ENCODE assay signal across 12 mouse cellular contexts in the genomic region with DNA sequence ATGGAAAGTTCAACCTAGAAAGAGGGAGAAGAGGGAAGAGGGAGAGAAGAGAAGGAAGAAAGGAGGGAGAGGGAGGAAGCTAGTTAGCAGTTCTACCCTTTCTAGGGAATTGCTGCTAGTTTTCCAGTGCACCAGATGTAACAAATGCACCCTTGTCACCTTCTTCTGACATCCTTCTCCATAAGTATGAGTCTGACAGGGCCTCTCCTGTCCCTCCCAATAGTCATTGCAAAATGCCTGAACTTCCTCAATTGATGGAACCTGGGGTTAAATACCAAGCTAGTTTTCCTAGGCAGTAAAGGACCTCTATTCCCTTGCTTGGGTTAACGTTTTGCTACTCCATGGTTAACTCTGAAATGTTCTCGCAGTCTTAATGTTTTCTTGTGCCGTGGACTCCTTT.
"Had no signal": no experiment of that assay in that cellular context is flagged by ENCODE, and none has a peak within 500 bp of the region (broad histone marks: within the 10 kb centered on the region; RNA-seq: fewer than 3 reads in every experiment).

No protein-coding gene starts in this region.

- H3K4me3 ChIP-seq: limb, embryonic 13.5 days; midbrain, embryonic 12.5 days had no signal

- H3K36me3 ChIP-seq: midbrain, embryonic 12.5 days had no signal

- H3K27ac ChIP-seq: limb, embryonic 13.5 days; liver, embryonic 14.5 days; midbrain, embryonic 12.5 days had no signal

- DNase-seq: kidney, adult 8-10 months; kidney, postnatal 25 days; left cerebral cortex, postnatal 4 days; lung, embryonic 14.5 days; lung, postnatal 14 days; right cerebral cortex, adult 18-20 months; right cerebral cortex, postnatal 25 days; thymus, postnatal 4 days had no signal

- ATAC-seq: midbrain, embryonic 16.5 days had no signal

- H3K27me3 ChIP-seq: limb, embryonic 13.5 days; midbrain, embryonic 12.5 days had no signal

- H3K9me3 ChIP-seq: limb, embryonic 13.5 days; midbrain, embryonic 12.5 days had no signal

- H3K4me1 ChIP-seq: midbrain, embryonic 12.5 days had no signal

- H3K9ac ChIP-seq: limb, embryonic 13.5 days; liver, embryonic 14.5 days; lung, embryonic 14.5 days; midbrain, embryonic 12.5 days had no signal

- H3K4me2 ChIP-seq: limb, embryonic 13.5 days; lung, embryonic 14.5 days; midbrain, embryonic 12.5 days had no signal
